Mouse (Mus musculus) liver, embryonic 14 days (tissue): Measurements from ENCODE around the gene Adck2. TPM values are rescaled to one million over a fixed set of nuclear protein-coding genes. Genes with fewer than 3 reads are reported as not detected.

Source experiments
- polyA plus RNA-seq: library from polyadenylated mRNA; depleted of rRNA; stranded (reverse); fragments of >200 nt; gene quantifications from 2 replicates; pipeline ENCODE4 v1.2.3, GENCODE M21; 2012; rRNA removed

Adck2 gene
- polyA plus RNA-seq, result 2.4 and 2.9 TPM in 2 replicates

GRCm38 (mm10) chr6:39573791-39574554 is at the start of gene Adck2:
Adck2 (plus strand) TSS chr6:39573873.

GRCm38 (mm10) chr6:39557723-39558261 is 15.9 kb upstream of the Adck2 start, which contains the start of gene Dennd2a:
Dennd2a (minus strand) TSS chr6:39557867.

GRCm38 (mm10) chr6:39585517-39585916 is 11.8 kb downstream of the Adck2 start, which contains the start of gene Gm42420:
Gm42420 (plus strand) TSS chr6:39585753.

GRCm38 (mm10) chr6:39592401-39593214 is 18.9 kb downstream of the Adck2 start, which contains the start of gene Ndufb2:
Ndufb2 (plus strand) TSS chr6:39592574.

Other genes with a start within 250 kb of the Adck2 start
- 3.6 and 4.9 TPM in 2 replicates for gene Slc37a3, start 196.2 kb upstream of the Adck2 start, polyA plus RNA-seq
- gene Rab19, start 192.7 kb upstream of the Adck2 start, polyA plus RNA-seq, result 0.07 and 0.20 TPM in 2 replicates
- 103 and 122 TPM in 2 replicates for gene Mkrn1, start 153.4 kb upstream of the Adck2 start, polyA plus RNA-seq
- gene Dennd2a, start 16.0 kb upstream of the Adck2 start, polyA plus RNA-seq, result 1.7 TPM in 2 replicates
- 2.1 TPM in 2 replicates for gene Gm42420, start 11.9 kb downstream of the Adck2 start, polyA plus RNA-seq
- gene Ndufb2, start 18.7 kb downstream of the Adck2 start, polyA plus RNA-seq, result 94.5 and 110 TPM in 2 replicates
- 3.8 and 4.1 TPM in 2 replicates for gene Braf, start 151.6 kb downstream of the Adck2 start, polyA plus RNA-seq
- 105 and 107 TPM in 2 replicates for gene Mrps33, start 237.1 kb downstream of the Adck2 start, polyA plus RNA-seq